ENCODE assay signal across 9 mouse cellular contexts in the genomic region with DNA sequence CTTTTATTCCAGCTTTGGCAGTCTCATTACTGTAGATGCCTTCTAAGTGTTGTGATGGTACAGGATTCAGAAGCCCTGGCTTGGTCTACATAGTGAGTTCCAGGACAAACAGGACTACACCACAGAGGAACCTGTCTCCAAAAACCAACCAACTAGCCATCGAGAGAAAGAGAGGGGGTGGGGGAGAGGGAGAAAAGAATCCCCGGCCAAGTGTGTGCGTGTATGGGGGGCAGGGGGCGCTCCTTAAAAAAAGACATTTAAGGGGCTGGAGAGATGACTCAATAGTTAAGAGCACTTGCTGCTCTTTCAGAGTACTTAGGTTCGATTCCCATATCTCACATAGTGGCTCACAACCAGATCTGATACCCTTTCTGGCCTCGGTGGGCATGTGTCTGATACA. TPM values are rescaled to one million over a fixed set of nuclear protein-coding genes. Genes with fewer than 3 reads are reported as not detected.
A peak's percentile ranks its signal among the peaks of the same experiment; 100 is the strongest.
DNase-seq lines count a peak whose midpoint lies in the region; ATAC-seq lines count a peak whose summit lies in the region.
"Had no signal": no experiment of that assay in that cellular context is flagged by ENCODE, and none has a peak within 500 bp of the region (broad histone marks: within the 10 kb centered on the region; RNA-seq: fewer than 3 reads in every experiment).

No protein-coding gene starts in this region.

- peaks cover 21% of the 10 kb centered on the region; the same call in 1 of the 2 replicates for H3K36me3 ChIP-seq in liver, embryonic 11.5 days (ENCODE audit: control insufficient read depth, insufficient read depth, low read length)
- H3K36me3 ChIP-seq in embryonic facial prominence, embryonic 14.5 days (ENCODE audit: control insufficient read depth, insufficient read depth, low read length): peaks cover 19% of the 10 kb centered on the region
- peaks cover 23% of the 10 kb centered on the region for H3K36me3 ChIP-seq in limb, embryonic 10.5 days
- peaks cover 18% of the 10 kb centered on the region for H3K36me3 ChIP-seq in neural tube, embryonic 13.5 days

- H3K9ac ChIP-seq in liver, embryonic 11.5 days (ENCODE audit: low read depth, low read length): peak overlapping the region; percentile 94; the same call in 1 of the 2 replicates
- H3K9ac ChIP-seq in embryonic facial prominence, embryonic 14.5 days (ENCODE audit: low read depth, low read length): peak overlapping the region; percentile 87
- peak overlapping the region; percentile 82 for H3K9ac ChIP-seq in neural tube, embryonic 13.5 days

- peak overlapping the region; percentile 96 for H3K4me2 ChIP-seq in liver, embryonic 11.5 days
- peak overlapping the region; percentile 63 for H3K4me2 ChIP-seq in embryonic facial prominence, embryonic 14.5 days (ENCODE audit: low read depth, low read length)
- H3K4me2 ChIP-seq in neural tube, embryonic 13.5 days: peak overlapping the region; percentile 92

- WGBS in liver, embryonic 11.5 days: 38% methylated on average over 6 of the region's 6 CpGs
- 50% methylated on average over 6 of the region's 6 CpGs for WGBS in embryonic facial prominence, embryonic 14.5 days
- WGBS in limb, embryonic 10.5 days: 67% methylated on average over 6 of the region's 6 CpGs
- WGBS in neural tube, embryonic 13.5 days: 57% methylated on average over 6 of the region's 6 CpGs

- no peaks in the 10 kb centered on the region for H3K9me3 ChIP-seq in liver, embryonic 11.5 days (ENCODE audit: control insufficient read depth, low read length)
- no peaks in the 10 kb centered on the region for H3K9me3 ChIP-seq in embryonic facial prominence, embryonic 14.5 days (ENCODE audit: control insufficient read depth, low read length)
- no peaks in the 10 kb centered on the region for H3K9me3 ChIP-seq in limb, embryonic 10.5 days (replicated peaks)
- no peaks in the 10 kb centered on the region for H3K9me3 ChIP-seq in neural tube, embryonic 13.5 days

- H3K4me1 ChIP-seq in liver, embryonic 11.5 days (replicated peaks; ENCODE audit: control insufficient read depth, insufficient read depth, low read length): peaks cover 41% of the 10 kb centered on the region
- peaks cover 38% of the 10 kb centered on the region for H3K4me1 ChIP-seq in embryonic facial prominence, embryonic 14.5 days (ENCODE audit: control insufficient read depth, insufficient read depth, low read length)
- H3K4me1 ChIP-seq in limb, embryonic 10.5 days: peaks cover 45% of the 10 kb centered on the region
- H3K4me1 ChIP-seq in neural tube, embryonic 13.5 days (replicated peaks): peaks cover 59% of the 10 kb centered on the region

- no peak overlapping the region for H3K27ac ChIP-seq in liver, embryonic 11.5 days (ENCODE audit: low read depth, low read length)
- H3K27ac ChIP-seq in embryonic facial prominence, embryonic 14.5 days (replicated peaks; ENCODE audit: low read depth, low read length): no peak overlapping the region
- no peak overlapping the region for H3K27ac ChIP-seq in limb, embryonic 10.5 days
- no peak overlapping the region for H3K27ac ChIP-seq in neural tube, embryonic 13.5 days (replicated peaks)

- ATAC-seq in liver, embryonic 11.5 days (replicated peaks; ENCODE audit: low FRiP score): no peak
- no peak for ATAC-seq in embryonic facial prominence, embryonic 14.5 days (ENCODE audit: low read depth)
- no peak for ATAC-seq in neural tube, embryonic 13.5 days (ENCODE audit: low read depth)
- no peak for ATAC-seq in frontal cortex, adult (ENCODE audit: low TSS enrichment)

- H3K27me3 ChIP-seq in liver, embryonic 11.5 days (replicated peaks; ENCODE audit: control insufficient read depth, insufficient read depth, low read length): no peaks in the 10 kb centered on the region
- H3K27me3 ChIP-seq in embryonic facial prominence, embryonic 14.5 days (replicated peaks; ENCODE audit: control insufficient read depth, insufficient read depth, low read length): no peaks in the 10 kb centered on the region
- no peaks in the 10 kb centered on the region for H3K27me3 ChIP-seq in limb, embryonic 10.5 days (ENCODE audit: low read depth, poor library complexity, severe bottlenecking)
- H3K27me3 ChIP-seq in neural tube, embryonic 13.5 days: no peaks in the 10 kb centered on the region

- DNase-seq in liver, embryonic 11.5 days (ENCODE audit: low spot score): no peak
- no peak for DNase-seq in liver
- DNase-seq in embryonic facial prominence, embryonic 14.5 days (ENCODE audit: low spot score): no peak
- DNase-seq in limb, embryonic 10.5 days (ENCODE audit: low spot score): no peak
- no peak for DNase-seq in right cerebral cortex, postnatal 25 days
- no peak for DNase-seq in thymus, postnatal 36 days
- DNase-seq: kidney, postnatal 10 days had no signal

- H3K4me3 ChIP-seq in liver, embryonic 11.5 days (ENCODE audit: low read depth, low read length): peak overlapping the region; percentile 81
- H3K4me3 ChIP-seq in embryonic facial prominence, embryonic 14.5 days (ENCODE audit: low read depth, low read length): peak overlapping the region; percentile 77
- H3K4me3 ChIP-seq in limb, embryonic 10.5 days: peak overlapping the region; percentile 90
- peak overlapping the region; percentile 87 for H3K4me3 ChIP-seq in neural tube, embryonic 13.5 days

RNA-seq across cellular contexts. Expression of gene Top3a, which starts 1.6 kb away (rescaled TPM):
- polyA plus RNA-seq in liver, embryonic 11.5 days (2014; fragmentation: Nextera tagmentation; extraction: Ambion mirVana): 16.2 and 19.1 TPM in 2 replicates
- 12.1 and 16.4 TPM in 2 replicates for polyA plus RNA-seq in embryonic facial prominence, embryonic 14.5 days (2014; fragmentation: Nextera tagmentation; extraction: Ambion mirVana)
- 30.2 TPM in 2 replicates for polyA plus RNA-seq in limb, embryonic 10.5 days (2016; fragmentation: Nextera tagmentation; extraction: Ambion mirVana)
- 8.5 and 10.0 TPM in 2 replicates for polyA plus RNA-seq in neural tube, embryonic 13.5 days (2015; fragmentation: Nextera tagmentation; extraction: Ambion mirVana)

RNA-seq across cellular contexts. Expression of gene Smcr8, which starts 1.7 kb away (rescaled TPM):
- polyA plus RNA-seq in liver, embryonic 11.5 days (2014; fragmentation: Nextera tagmentation; extraction: Ambion mirVana): 7.7 and 7.8 TPM in 2 replicates
- 7.2 and 8.7 TPM in 2 replicates for polyA plus RNA-seq in embryonic facial prominence, embryonic 14.5 days (2014; fragmentation: Nextera tagmentation; extraction: Ambion mirVana)
- 8.2 and 9.3 TPM in 2 replicates for polyA plus RNA-seq in limb, embryonic 10.5 days (2016; fragmentation: Nextera tagmentation; extraction: Ambion mirVana)
- 6.1 and 6.5 TPM in 2 replicates for polyA plus RNA-seq in neural tube, embryonic 13.5 days (2015; fragmentation: Nextera tagmentation; extraction: Ambion mirVana)

RNA-seq across cellular contexts. Expression of gene Shmt1, which starts 35.9 kb away (rescaled TPM):
- polyA plus RNA-seq in liver, embryonic 11.5 days (2014; fragmentation: Nextera tagmentation; extraction: Ambion mirVana): 93.5 and 101 TPM in 2 replicates
- polyA plus RNA-seq in embryonic facial prominence, embryonic 14.5 days (2014; fragmentation: Nextera tagmentation; extraction: Ambion mirVana): 30.2 and 35.7 TPM in 2 replicates
- polyA plus RNA-seq in limb, embryonic 10.5 days (2016; fragmentation: Nextera tagmentation; extraction: Ambion mirVana): 106 and 124 TPM in 2 replicates
- 5.0 and 7.2 TPM in 2 replicates for polyA plus RNA-seq in neural tube, embryonic 13.5 days (2015; fragmentation: Nextera tagmentation; extraction: Ambion mirVana)

RNA-seq across cellular contexts. Expression of gene Mief2, which starts 47.4 kb away (rescaled TPM):
- 8.0 and 8.9 TPM in 2 replicates for polyA plus RNA-seq in liver, embryonic 11.5 days (2014; fragmentation: Nextera tagmentation; extraction: Ambion mirVana)
- 17.3 and 18.8 TPM in 2 replicates for polyA plus RNA-seq in embryonic facial prominence, embryonic 14.5 days (2014; fragmentation: Nextera tagmentation; extraction: Ambion mirVana)
- 15.2 and 18.2 TPM in 2 replicates for polyA plus RNA-seq in limb, embryonic 10.5 days (2016; fragmentation: Nextera tagmentation; extraction: Ambion mirVana)
- 21.3 and 22.0 TPM in 2 replicates for polyA plus RNA-seq in neural tube, embryonic 13.5 days (2015; fragmentation: Nextera tagmentation; extraction: Ambion mirVana)

RNA-seq across cellular contexts. Expression of gene Flii, which starts 48.5 kb away (rescaled TPM):
- 61.3 and 69.2 TPM in 2 replicates for polyA plus RNA-seq in liver, embryonic 11.5 days (2014; fragmentation: Nextera tagmentation; extraction: Ambion mirVana)
- 76.1 and 76.9 TPM in 2 replicates for polyA plus RNA-seq in embryonic facial prominence, embryonic 14.5 days (2014; fragmentation: Nextera tagmentation; extraction: Ambion mirVana)
- 71.1 and 77.7 TPM in 2 replicates for polyA plus RNA-seq in limb, embryonic 10.5 days (2016; fragmentation: Nextera tagmentation; extraction: Ambion mirVana)
- 68.2 and 71.9 TPM in 2 replicates for polyA plus RNA-seq in neural tube, embryonic 13.5 days (2015; fragmentation: Nextera tagmentation; extraction: Ambion mirVana)
